Mouse (Mus musculus) R1 (cell line): ENCODE measurements around the gene Opn1sw.
A peak's percentile ranks its signal among the peaks of the same experiment; 100 is the strongest.
"Not testable (repeated sequence)": the region's sequence is repeated elsewhere in the genome, so short reads cannot be mapped to it uniquely, and the experiment has no call there.

Source experiments
- DNase-seq: peaks from one replicate; pipeline ENCODE4 v3.0.0-alpha.2; 2018; ENCODE audit warnings: low read depth, low spot score

Opn1sw gene

GRCm38 (mm10) chr6:29396714-29397540 lies 8.7 kb upstream of the Opn1sw start:
- DNase-seq = peak; percentile 14

- DNase-seq = peak; percentile 65
Measured at GRCm38 (mm10) chr6:29395910-29396713, 7.8 kb upstream of the Opn1sw start, which contains the start of gene Ccdc136. Ccdc136 (plus strand) TSS chr6:29396309.

GRCm38 (mm10) chr6:29394286-29394685 lies 6.0 kb upstream of the Opn1sw start:
- no peak for DNase-seq

- DNase-seq = no peak
Measured at GRCm38 (mm10) chr6:29391802-29392201, 3.5 kb upstream of the Opn1sw start.

- not testable (repeated sequence) for DNase-seq
Measured at GRCm38 (mm10) chr6:29391241-29391640, 3.0 kb upstream of the Opn1sw start.

- not testable (repeated sequence) for DNase-seq
Measured at GRCm38 (mm10) chr6:29390500-29390899, 2.2 kb upstream of the Opn1sw start.

GRCm38 (mm10) chr6:29389425-29389824 lies 1.2 kb upstream of the Opn1sw start:
- DNase-seq = no peak

GRCm38 (mm10) chr6:29388606-29389080 lies 375 bp upstream of the Opn1sw start:
- peak; percentile 80 for DNase-seq

- DNase-seq = peak; percentile 69
Measured at GRCm38 (mm10) chr6:29382442-29382841, 5.8 kb downstream of the Opn1sw start.

GRCm38 (mm10) chr6:29379954-29380353 lies 8.3 kb downstream of the Opn1sw start:
- no peak for DNase-seq

- DNase-seq = no peak
Measured at GRCm38 (mm10) chr6:29378678-29379077, 9.6 kb downstream of the Opn1sw start.

GRCm38 (mm10) chr6:29377386-29377785 lies 10.9 kb downstream of the Opn1sw start:
- no peak for DNase-seq

GRCm38 (mm10) chr6:29365277-29365676 lies 23.0 kb downstream of the Opn1sw start:
- DNase-seq = no peak

GRCm38 (mm10) chr6:29363129-29363515 lies 25.1 kb downstream of the Opn1sw start:
- no peak for DNase-seq

GRCm38 (mm10) chr6:29362246-29363128 lies 25.8 kb downstream of the Opn1sw start:
- no peak for DNase-seq

- no peak for DNase-seq
Measured at GRCm38 (mm10) chr6:29360211-29360610, 28.1 kb downstream of the Opn1sw start.

GRCm38 (mm10) chr6:29359386-29359785 lies 28.9 kb downstream of the Opn1sw start:
- no peak for DNase-seq

GRCm38 (mm10) chr6:29352816-29353215 lies 35.5 kb downstream of the Opn1sw start:
- no peak for DNase-seq

GRCm38 (mm10) chr6:29351613-29352012 lies 36.7 kb downstream of the Opn1sw start:
- DNase-seq = peak; percentile 69

- DNase-seq = no peak
Measured at GRCm38 (mm10) chr6:29348371-29348724, 39.9 kb downstream of the Opn1sw start.

- DNase-seq = peak; percentile 99
Measured at GRCm38 (mm10) chr6:29347665-29348370, 40.5 kb downstream of the Opn1sw start, which contains the start of gene Calu. Calu (plus strand) TSS chr6:29348069.
